In genomic region chr4:10875407-10875806, GRCm38 (mm10) we compare ENCODE assay signal across 8 mouse cellular contexts. TPM values are rescaled to one million over a fixed set of nuclear protein-coding genes. Genes with fewer than 3 reads are reported as not detected.
A peak's percentile ranks its signal among the peaks of the same experiment; 100 is the strongest.
DNase-seq lines count a peak whose midpoint lies in the region; ATAC-seq and TF ChIP-seq lines count a peak whose summit lies in the region.

No protein-coding gene starts in this region.

- H3K27me3 ChIP-seq in intestine, embryonic 14.5 days (replicated peaks; ENCODE audit: control insufficient read depth, insufficient read depth, low read length), result no peaks in the 10 kb centered on the region
- no peaks in the 10 kb centered on the region for H3K27me3 ChIP-seq in liver, embryonic 13.5 days
- no peaks in the 10 kb centered on the region for H3K27me3 ChIP-seq in neural tube, embryonic 15.5 days (replicated peaks)

- no peak for TF ChIP-seq CTCF in left cerebral cortex, adult 2 months (IDR thresholded peaks at IDR 0.05)
- no peak for TF ChIP-seq CTCF in embryonic fibroblast, embryonic 13.5 days (IDR thresholded peaks at IDR 0.05; ENCODE audit: borderline replicate concordance, insufficient read depth, low read length)

- peak; percentile 16 to 32 for DNase-seq in left cerebral cortex, adult 2 months (ENCODE audit: extremely low spot score in 1 of 2, low spot score in 2 of 2)
- DNase-seq in left cerebral cortex, postnatal 4 days, result no peak
- DNase-seq in adrenal gland, adult 2 months, result peak; percentile 73
- DNase-seq in intestine, embryonic 14.5 days (ENCODE audit: low spot score), result no peak
- DNase-seq in liver, embryonic 13.5 days, result peak; percentile 42
- no peak for DNase-seq in urinary bladder, adult 18-20 months (ENCODE audit: low spot score in 2 of 2)

- intact Hi-C loops in left cerebral cortex, adult 2 months (cut with DNase I), result no loop called here
- intact Hi-C loops in left cerebral cortex, postnatal 4 days (cut with DNase I), result no loop called here

- ATAC-seq in intestine, embryonic 14.5 days (replicated peaks; ENCODE audit: low FRiP score, low TSS enrichment, low read depth), result no peak
- ATAC-seq in liver, embryonic 13.5 days (ENCODE audit: low read depth), result peak; percentile 35; the same call in 1 of the 2 replicates
- no peak for ATAC-seq in neural tube, embryonic 15.5 days (ENCODE audit: low FRiP score)

- H3K4me2 ChIP-seq in intestine, embryonic 14.5 days (ENCODE audit: low read length), result peak overlapping the region; percentile 68
- H3K4me2 ChIP-seq in liver, embryonic 13.5 days, result peak overlapping the region; percentile 85
- H3K4me2 ChIP-seq in neural tube, embryonic 15.5 days, result peak overlapping the region; percentile 74

- H3K4me3 ChIP-seq in left cerebral cortex, adult 2 months, result peak overlapping the region; percentile 95
- peak overlapping the region; percentile 85 for H3K4me3 ChIP-seq in embryonic fibroblast, embryonic 13.5 days (ENCODE audit: insufficient read depth, low read length)
- peak overlapping the region; percentile 88 for H3K4me3 ChIP-seq in intestine, embryonic 14.5 days (ENCODE audit: low read depth, low read length)
- H3K4me3 ChIP-seq in liver, embryonic 13.5 days (replicated peaks), result peak overlapping the region; percentile 90
- peak overlapping the region; percentile 94 for H3K4me3 ChIP-seq in neural tube, embryonic 15.5 days (replicated peaks)

- H3K27ac ChIP-seq in left cerebral cortex, adult 2 months, result peak overlapping the region; percentile 99
- peak overlapping the region; percentile 39; the same call in 1 of the 2 replicates for H3K27ac ChIP-seq in embryonic fibroblast, embryonic 13.5 days (ENCODE audit: insufficient read depth, low read length)
- H3K27ac ChIP-seq in intestine, embryonic 14.5 days (ENCODE audit: low read depth), result peak overlapping the region; percentile 99; the same call in 1 of the 2 replicates
- peak overlapping the region; percentile 97 for H3K27ac ChIP-seq in liver, embryonic 13.5 days
- peak overlapping the region; percentile 100 for H3K27ac ChIP-seq in neural tube, embryonic 15.5 days (replicated peaks)

- H3K4me1 ChIP-seq in embryonic fibroblast, embryonic 13.5 days (ENCODE audit: control insufficient read depth, insufficient read depth, low read length), result 0 out of 2 replicates have a peak, but pooled peaks cover 2% of the 10 kb centered on the region
- H3K4me1 ChIP-seq in intestine, embryonic 14.5 days (replicated peaks; ENCODE audit: control insufficient read depth, insufficient read depth, low read length), result peaks cover 9% of the 10 kb centered on the region
- peaks cover 24% of the 10 kb centered on the region for H3K4me1 ChIP-seq in liver, embryonic 13.5 days (replicated peaks)
- peaks cover 11% of the 10 kb centered on the region for H3K4me1 ChIP-seq in neural tube, embryonic 15.5 days

- H3K36me3 ChIP-seq in intestine, embryonic 14.5 days (ENCODE audit: control insufficient read depth, insufficient read depth, low read length), result peaks cover 4% of the 10 kb centered on the region; the same call in 1 of the 2 replicates
- H3K36me3 ChIP-seq in liver, embryonic 13.5 days, result 0 out of 2 replicates have a peak, but pooled peaks cover 3% of the 10 kb centered on the region
- H3K36me3 ChIP-seq in neural tube, embryonic 15.5 days, result no peaks in the 10 kb centered on the region

- peak overlapping the region; percentile 92 for H3K9ac ChIP-seq in intestine, embryonic 14.5 days (ENCODE audit: low read length)
- H3K9ac ChIP-seq in liver, embryonic 13.5 days, result peak overlapping the region; percentile 92
- H3K9ac ChIP-seq in neural tube, embryonic 15.5 days (replicated peaks), result peak overlapping the region; percentile 99

- peak; percentile 61; the same call in 1 of the 2 replicates for TF ChIP-seq POLR2A in embryonic fibroblast, embryonic 13.5 days (IDR thresholded peaks at IDR 0.05; ENCODE audit: low read depth, low read length)

- no peaks in the 10 kb centered on the region for H3K9me3 ChIP-seq in intestine, embryonic 14.5 days (ENCODE audit: control insufficient read depth, low read length)
- H3K9me3 ChIP-seq in liver, embryonic 13.5 days (replicated peaks), result no peaks in the 10 kb centered on the region
- no peaks in the 10 kb centered on the region for H3K9me3 ChIP-seq in neural tube, embryonic 15.5 days (replicated peaks)

RNA-seq across cellular contexts. Expression of gene 2610301B20Rik, which starts 1.1 kb away (rescaled TPM):
- 10 to 100 TPM; 31.6 to 37.1 TPM for total RNA-seq in left cerebral cortex, adult 2 months (2021)
- total RNA-seq in left cerebral cortex, postnatal 4 days (2021), result 10 to 100 TPM; 18.4 to 21.0 TPM
- 10 to 100 TPM; 16.8 to 24.8 TPM for total RNA-seq in adrenal gland, adult 2 months (2021)
- 2.6 and 2.7 TPM in 2 replicates for polyA plus RNA-seq in adrenal gland, adult 2 months (2012; rRNA removed)
- 18.7 and 23.8 TPM in 2 replicates for polyA plus RNA-seq in embryonic fibroblast, embryonic 13.5 days (2011; ENCODE audit: insufficient read length, low read depth, missing spikeins)
- 26.9 and 29.0 TPM in 2 replicates for polyA plus RNA-seq in intestine, embryonic 14.5 days (2014; fragmentation: Nextera tagmentation; extraction: Ambion mirVana)
- 11.6 and 16.3 TPM in 2 replicates for polyA plus RNA-seq in liver, embryonic 13.5 days (2015; fragmentation: Nextera tagmentation; extraction: Ambion mirVana)
- 36.3 and 38.9 TPM in 2 replicates for polyA plus RNA-seq in neural tube, embryonic 15.5 days (2015; fragmentation: Nextera tagmentation; extraction: Ambion mirVana)

Comparison
In these comparisons a context has a peak if more than half of its experiments do, and no peak if none do; other contexts are left out.
1. DNase-seq: peak in left cerebral cortex, adult 2 months (2 of 2), adrenal gland, adult 2 months (single experiment) and liver, embryonic 13.5 days (single experiment); none in left cerebral cortex, postnatal 4 days (single experiment), intestine, embryonic 14.5 days (single experiment) and urinary bladder, adult 18-20 months (0 of 2).
2. H3K27ac ChIP-seq: peak in every context shown above with its lines; median percentile 100 in neural tube, embryonic 15.5 days; 99 in left cerebral cortex, adult 2 months; 99 in intestine, embryonic 14.5 days; 97 in liver, embryonic 13.5 days; 39 in embryonic fibroblast, embryonic 13.5 days.
3. Peak in every context shown above with its lines, with median percentiles within 50 percentile points of each other: H3K4me3 ChIP-seq, H3K4me2 ChIP-seq and H3K9ac ChIP-seq.